Mouse (Mus musculus) T-helper 17 cell (primary cell): ENCODE data around the gene Pxt1.
"Not testable (repeated sequence)": the region's sequence is repeated elsewhere in the genome, so short reads cannot be mapped to it uniquely, and the experiment has no call there.

Experiments
- in situ Hi-C, 2 experiments: fragments of 300-600 bp; cut with MboI, MseI; formaldehyde crosslinking; loops; 1 replicate in 1 of 2; 2 replicates in 1 of 2; pipeline ENCODE4 v1.15.1; 2025; ENCODE audit warnings: high pct_unique_total_duplicates in 2 of 2

The Pxt1 gene

GRCm38 (mm10) chr17:28943740-28944139, at the start of gene Pxt1:
Gene Pxt1 (minus strand): TSS chr17:28943840.
- in situ Hi-C loops: no loop called here

DNA sequence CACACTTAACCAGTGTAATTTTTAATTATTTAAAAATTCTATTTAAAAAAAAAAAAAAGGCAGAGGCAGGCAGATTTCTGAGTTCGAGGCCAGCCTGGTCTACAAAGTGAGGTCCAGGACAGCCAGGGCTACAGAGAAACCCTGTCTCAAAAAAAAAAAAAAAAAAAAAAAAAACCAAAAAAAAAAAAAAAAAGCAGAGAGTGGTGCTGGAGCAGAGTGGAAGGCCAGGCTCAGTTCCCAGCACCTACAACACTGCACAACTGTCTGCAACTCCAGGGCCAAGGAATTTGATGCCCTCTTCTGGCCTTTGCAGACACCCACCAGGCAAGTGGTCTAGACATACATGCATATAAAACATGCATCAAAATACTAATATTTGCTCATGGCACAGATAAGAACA, 49.4 kb upstream of the Pxt1 start:
- in situ Hi-C loops: not testable (repeated sequence)

DNA sequence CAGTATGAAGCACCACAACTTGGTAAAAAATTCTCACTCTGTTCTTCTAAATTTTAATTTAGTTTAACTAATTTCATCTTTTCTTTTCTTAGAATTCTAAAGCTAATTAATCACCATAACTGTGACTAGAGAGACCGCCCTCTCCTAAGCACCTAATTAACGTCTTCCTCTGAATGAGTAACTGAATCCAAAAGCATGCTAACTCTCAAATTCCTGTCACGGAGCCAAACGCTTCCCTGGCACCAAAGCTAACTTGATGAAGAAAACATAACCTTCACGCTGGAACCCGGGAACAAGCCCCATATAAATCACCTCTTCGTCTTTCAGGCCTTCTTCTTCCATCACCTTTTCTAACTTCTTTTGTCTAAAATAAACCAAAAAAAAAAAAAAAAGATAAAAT, 48.5 kb upstream of the Pxt1 start:
- in situ Hi-C loops: no loop called here

- in situ Hi-C loops: no loop called here
Measured at GRCm38 (mm10) chr17:28991286-28991685, 47.6 kb upstream of the Pxt1 start.

DNA sequence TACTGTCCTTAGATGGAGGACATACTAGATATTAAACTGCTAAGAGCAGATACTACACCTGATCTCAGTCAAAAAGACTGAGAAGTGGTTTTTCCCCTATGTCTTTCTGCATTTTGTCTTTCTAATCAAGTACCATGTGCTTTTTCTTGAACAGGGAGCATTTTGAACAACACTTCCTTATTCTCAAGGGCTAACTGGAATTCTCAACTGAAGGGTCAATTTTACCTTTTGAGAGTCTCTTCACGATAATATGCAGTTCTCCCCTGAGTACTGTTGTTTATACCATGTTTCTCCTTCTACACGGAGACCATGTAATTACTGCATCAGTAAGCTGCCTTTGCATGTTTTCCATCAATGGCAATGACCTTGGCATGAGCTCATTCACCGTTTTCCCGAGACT, 46.4 kb upstream of the Pxt1 start:
- in situ Hi-C loops: no loop called here

GRCm38 (mm10) chr17:28988996-28989395, 45.4 kb upstream of the Pxt1 start:
- in situ Hi-C loops: no loop called here

- in situ Hi-C loops: no loop called here
Measured at GRCm38 (mm10) chr17:28988291-28988690, 44.7 kb upstream of the Pxt1 start.

DNA sequence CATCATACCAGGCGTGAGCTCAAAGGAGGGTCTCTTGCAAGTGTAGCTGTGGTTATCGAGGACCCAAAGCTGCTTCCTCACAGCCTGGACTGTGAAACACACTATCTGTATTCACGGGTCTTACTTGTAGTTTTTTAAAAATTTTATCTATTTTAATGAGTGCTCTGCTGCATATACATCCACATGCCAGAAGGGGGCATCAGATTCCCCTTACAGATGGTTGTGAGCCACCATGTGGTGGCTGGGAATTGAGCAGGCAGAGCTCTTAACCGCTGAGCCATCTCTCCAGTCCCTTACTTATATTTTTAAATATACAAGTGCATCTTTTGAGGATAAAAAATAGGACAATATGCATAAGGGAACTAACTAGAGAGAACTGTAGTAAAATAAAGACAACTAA, 44.1 kb upstream of the Pxt1 start:
- in situ Hi-C loops: no loop called here

- in situ Hi-C loops: no loop called here
Measured at GRCm38 (mm10) chr17:28986833-28987232, 43.2 kb upstream of the Pxt1 start.

DNA sequence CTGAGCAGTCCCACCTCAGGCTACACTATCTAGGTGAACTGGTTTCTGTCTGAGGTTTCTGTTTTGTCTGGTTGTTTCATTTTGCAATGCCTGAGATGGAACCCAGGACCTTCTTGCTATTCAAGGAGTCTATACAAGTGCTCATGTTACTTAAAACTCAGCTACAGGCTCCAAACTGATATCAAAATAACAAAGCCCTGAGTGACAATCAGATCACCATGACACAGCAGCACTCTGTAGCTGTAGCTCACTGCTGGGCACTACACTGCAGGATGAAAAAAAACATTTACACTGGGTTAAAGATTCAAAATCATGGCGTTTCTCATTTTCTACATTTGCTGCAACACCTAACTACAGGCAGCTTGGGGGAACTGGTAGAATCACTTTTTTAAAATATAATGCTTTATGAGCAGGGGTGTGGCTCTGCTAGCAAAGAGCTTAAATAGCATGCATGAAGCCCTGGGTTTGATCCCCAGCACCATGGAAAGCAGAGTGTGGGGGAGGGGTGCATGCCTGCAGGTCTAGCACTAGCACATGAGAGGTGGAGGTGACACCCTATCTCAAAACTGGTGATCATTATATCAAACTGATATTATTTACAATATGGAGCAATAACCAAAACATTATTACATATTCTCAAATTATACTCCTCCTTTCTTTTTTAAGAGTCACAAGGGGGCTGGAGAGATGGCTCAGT, 41.2 kb upstream of the Pxt1 start:
- in situ Hi-C loops: no loop called here

DNA sequence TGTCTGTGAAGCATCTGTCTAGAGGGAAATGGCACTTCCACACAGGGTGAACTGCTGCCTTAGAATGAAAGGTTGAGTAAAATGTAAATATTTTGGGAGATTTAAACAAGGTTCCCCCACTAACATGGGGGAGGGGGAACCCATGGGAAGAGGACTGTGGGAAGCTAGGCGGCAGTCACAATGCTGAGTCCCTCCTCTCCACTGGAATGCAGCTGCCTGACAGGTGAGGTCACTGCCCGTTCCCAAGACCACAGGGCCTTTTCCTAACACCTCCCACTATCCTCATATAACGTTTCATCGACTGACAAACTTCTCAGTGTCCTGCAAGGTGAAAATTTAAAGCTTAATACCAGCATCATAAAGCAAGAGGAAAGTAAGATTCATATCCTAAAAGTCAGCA, 39.0 kb upstream of the Pxt1 start:
- in situ Hi-C loops: no loop called here

DNA sequence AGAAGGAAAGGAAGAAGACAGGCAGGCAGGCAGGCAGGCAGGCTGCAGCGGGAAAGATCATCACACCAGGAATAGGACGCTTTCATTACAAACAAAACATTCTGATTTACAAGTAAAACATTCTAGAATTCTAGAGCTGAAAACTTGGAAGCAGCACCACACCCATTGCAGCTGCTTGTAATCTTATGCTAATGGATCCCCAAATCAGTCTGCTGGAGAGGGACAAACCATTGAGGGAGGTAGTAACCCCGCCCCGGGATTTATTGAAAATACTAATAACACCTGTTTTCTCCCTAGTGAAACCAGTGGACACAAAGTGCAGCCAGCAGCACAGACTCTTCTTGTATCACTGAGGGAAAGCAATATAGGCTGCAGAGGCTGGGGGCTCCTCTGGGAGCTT, 37.4 kb upstream of the Pxt1 start:
- in situ Hi-C loops: no loop called here

DNA sequence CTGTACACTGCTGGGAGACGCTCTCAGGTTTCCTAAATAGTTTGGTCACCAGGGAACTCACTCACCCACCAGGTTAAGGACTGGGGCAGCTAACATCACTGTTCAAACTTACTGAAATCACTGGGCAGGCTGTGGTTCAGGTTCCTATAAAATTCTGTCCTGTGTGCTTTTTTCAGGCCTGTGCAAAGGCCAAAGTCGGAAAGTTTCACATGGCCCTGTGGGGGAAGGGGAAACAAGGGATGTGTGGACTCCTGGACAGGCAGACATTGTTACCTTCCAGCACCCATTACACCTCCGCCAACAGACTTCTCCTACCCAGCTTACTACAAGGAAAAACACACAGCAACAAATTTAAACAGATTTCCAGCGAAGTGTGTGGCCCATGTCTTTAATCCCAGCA, 35.5 kb upstream of the Pxt1 start:
- in situ Hi-C loops: no loop called here

- in situ Hi-C loops: no loop called here
Measured at GRCm38 (mm10) chr17:28970122-28970521, 26.5 kb upstream of the Pxt1 start.

GRCm38 (mm10) chr17:28967021-28967610, 23.5 kb upstream of the Pxt1 start:
- in situ Hi-C loops: no loop called here

DNA sequence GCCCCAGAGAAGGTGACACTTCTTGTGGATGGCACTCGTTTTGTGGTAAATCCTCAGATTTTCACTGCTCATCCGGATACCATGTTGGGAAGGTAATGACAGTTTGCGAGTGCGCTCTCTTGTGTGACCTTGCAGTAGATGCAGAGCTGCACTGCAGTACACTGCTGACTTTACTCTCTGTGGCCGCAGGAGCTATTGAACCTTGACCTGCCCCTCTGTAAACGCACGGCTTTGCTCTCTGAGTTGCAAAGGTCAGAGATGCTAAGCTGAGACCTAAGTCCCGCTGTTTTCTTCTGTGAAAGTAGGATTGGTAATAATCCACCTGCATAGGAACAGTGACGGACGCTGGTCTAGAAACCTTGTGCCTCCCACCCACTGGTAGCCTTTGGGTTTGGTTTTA, 18.0 kb upstream of the Pxt1 start:
- in situ Hi-C loops: no loop called here

DNA sequence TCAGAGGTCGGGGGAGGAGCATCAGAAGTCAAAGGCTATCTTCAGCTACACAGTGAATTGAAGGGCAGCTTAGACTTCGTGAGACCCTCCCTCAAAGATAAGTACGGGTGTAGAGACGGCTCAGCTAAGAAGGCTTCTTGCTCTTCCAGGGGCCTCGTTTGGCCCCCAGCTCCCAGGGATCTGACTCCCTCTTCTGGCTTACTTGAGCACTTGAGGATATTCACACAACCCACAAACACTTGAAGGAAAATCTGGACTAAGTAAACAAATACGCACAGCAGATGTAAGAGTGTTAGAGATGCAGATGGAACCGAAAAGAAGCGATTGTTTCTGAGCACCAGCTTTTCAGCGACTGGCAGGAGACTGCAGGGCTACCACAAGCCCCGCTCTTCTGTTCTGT, 17.0 kb upstream of the Pxt1 start:
- in situ Hi-C loops: no loop called here

DNA sequence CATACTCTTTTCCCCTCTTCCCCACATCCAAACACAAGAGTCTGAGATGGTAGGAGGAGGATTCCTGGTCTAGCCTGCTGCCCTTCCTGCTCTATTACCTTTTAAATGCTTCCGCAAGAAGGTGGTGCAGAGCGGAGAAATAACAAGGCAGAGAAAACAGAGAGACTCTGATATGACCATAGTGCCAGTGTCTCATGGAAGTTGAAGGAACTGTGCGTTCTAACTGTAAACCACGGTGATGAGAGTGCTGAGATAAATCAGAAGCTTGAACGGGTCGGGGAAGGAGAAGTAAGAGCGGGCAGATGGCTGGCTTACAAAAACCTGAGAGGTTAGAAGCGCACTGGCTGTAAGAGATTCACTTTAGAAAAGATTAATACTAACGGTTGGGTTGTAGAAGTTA, 10.8 kb upstream of the Pxt1 start:
- in situ Hi-C loops: no loop called here

DNA sequence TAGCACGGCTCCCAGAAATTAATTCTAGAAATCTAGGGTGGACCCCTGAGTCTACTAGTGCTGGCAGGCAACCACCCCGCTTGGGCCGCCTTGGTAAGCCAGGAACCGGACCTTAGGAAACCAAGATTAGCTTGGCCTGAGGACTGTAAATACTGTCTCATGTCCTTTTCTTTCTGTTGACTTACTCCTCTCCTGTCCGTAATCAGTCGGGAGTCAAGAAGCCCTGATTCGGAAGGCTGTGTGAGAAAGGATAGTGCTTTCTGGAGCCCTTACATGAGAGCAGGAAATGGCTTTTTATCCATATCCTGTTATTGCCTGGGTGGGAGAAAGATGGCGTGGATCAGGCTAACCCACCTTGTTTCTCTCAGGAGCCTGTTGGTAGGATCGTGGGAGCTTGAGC, 9.6 kb upstream of the Pxt1 start:
- in situ Hi-C loops: no loop called here

DNA sequence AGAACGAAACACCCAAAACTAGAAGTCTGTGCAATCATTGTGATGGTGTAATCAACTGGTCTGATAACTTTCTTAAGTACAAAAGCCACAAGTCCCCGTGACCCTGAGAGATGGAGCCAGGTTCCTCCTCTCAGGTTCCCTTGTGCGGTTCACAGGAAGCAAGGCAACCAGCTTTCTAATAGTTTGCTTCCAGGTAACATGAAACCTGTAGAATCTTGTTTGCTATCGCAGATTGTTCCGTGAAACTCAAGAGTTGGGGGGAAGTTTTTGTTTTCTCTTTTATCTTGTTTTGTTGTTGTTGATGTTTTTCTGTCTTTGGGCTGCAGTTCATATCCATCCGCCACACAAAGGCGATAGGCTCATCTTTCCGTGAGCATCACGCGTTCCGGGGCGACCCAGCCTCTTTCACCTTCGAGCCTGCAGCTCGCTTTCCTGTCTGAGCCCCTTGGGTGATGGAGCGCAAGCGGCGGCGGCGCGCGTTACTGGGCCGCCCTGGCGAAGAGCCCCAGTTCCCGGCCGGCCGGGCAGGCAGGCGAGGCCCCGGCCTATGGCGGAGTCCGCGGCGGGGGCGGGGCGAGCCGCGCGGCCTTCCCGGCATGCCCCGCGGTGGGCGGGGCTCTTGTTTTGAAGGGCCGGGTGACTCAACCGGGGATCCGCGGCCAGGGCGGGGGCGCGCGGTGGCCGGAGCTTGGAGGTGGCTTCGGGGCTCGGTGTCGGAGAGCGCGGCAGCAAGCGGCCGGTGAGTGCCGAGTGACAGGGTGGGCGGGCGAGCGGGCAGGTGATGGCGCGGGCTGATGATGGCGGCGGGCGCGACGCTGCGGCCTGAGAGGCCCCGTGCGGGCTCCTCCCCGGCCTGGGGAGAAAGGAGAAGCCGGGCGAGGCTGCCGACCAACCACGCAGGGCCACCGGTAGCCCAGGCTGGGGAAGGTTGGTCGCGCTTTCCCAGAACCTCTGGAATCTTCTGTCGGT, 8.5 kb upstream of the Pxt1 start, which contains the start of gene Kctd20:
TSS of gene Kctd20 (plus strand) at position 120 of the 969 bp plus-strand sequence.
- in situ Hi-C loops: no loop called here

DNA sequence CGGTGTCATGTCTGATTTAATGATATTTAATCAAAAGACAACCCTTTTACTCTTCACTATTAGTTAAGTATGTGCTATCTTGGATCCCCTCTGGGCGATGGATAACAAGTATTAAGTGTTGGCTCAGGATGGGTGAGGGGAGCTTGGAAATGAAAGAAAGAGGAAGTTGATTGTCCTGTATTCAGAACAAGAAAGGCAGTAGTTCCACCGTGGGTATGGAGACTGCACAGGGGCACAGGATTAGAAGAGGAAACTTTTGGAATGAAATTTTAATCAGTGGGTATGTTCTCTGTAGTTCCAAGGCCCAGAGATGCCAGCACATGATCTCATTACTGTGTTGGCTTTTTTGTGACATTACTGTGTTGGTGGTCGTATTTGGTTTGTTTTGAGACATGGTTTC, 7.1 kb upstream of the Pxt1 start:
- in situ Hi-C loops: no loop called here

GRCm38 (mm10) chr17:28948661-28949060, 5.0 kb upstream of the Pxt1 start:
- in situ Hi-C loops: no loop called here
